Mouse (Mus musculus): ENCODE measurements around the gene Ccrl2. TPM values are rescaled to one million over a fixed set of nuclear protein-coding genes. Genes with fewer than 3 reads are reported as not detected.

Ccrl2 gene
- total RNA-seq (2012; rRNA removed), result 0.19 and 0.23 TPM in 2 replicates
- under 1 TPM in 1 of 2 experiments, not detected in 1; 0.75 TPM for polyA plus RNA-seq (2012; ENCODE audit: insufficient read depth in 1 of 2, insufficient read length in 2 of 2, low read depth in 1 of 2, low replicate concordance in 2 of 2, missing spikeins in 1 of 2)

DNA sequence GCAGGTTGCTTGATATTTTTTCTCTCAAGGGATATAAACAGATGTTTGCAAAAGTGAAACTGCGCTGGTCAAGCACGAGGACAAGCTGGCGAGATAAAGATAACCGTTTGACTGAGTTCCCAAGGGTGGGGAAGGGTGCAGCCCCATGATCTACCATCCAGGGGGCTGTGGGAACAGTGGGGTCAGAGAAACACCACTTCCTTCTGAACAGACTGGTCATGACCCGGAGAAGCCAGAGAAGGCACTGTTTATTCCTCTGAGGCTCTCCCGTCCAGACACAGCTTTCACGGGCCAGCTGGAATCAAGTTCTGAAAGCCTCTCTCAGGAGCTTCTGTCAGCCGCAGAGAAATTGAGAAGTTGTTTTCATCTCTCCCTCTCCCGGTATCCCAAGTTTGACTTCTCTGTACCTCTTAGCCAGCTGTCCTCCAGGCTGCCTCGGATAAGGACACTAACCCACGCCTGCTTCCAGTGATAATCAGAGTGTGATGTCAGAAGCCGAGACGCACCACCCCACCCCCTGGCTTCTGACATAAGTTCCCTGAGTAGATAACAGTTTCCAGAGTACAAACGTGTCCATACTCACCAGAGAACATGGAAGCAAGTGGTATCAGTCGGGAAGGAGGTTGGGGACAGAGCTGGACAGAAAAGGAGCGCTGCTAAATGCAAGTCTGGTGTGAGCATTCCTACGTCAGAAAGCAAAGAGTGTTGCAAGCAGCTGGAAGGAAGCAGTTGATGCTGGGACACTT, at the start of gene Ccrl2:
TSS of gene Ccrl2 (minus strand) at position 722 of the 746 bp plus-strand sequence.
- DNase-seq (ENCODE audit: low read depth, low spot score), result peak; percentile 85
- H3K4me1 ChIP-seq (ENCODE audit: control insufficient read depth in 1 of 2, insufficient read depth in 2 of 2, low read length in 2 of 2), result peaks cover 0 to 29% of the 10 kb centered on the region in 2 experiments; a peak in 3 of 4 replicates
- H3K9me3 ChIP-seq (replicated peaks; ENCODE audit: insufficient read depth, low read length), result no peaks in the 10 kb centered on the region
- peak within 1 kb of the TSS; percentile 67 for H3K9ac ChIP-seq (ENCODE audit: control insufficient read depth, low read depth, low read length, poor library complexity, severe bottlenecking)
- peak within 1 kb of the TSS; percentile 66 for H3K27ac ChIP-seq (ENCODE audit: control insufficient read depth, low read depth, low read length)
- no peaks in the 10 kb centered on the region for H3K79me2 ChIP-seq (ENCODE audit: control insufficient read depth, insufficient read depth, low read length, poor library complexity)
- peak within 1 kb of the TSS; percentile 85 to 86 for H3K4me3 ChIP-seq (ENCODE audit: control insufficient read depth in 1 of 2, insufficient read depth in 1 of 2, low read depth in 2 of 2, low read length in 2 of 2)
- peaks cover 0 to 2% of the 10 kb centered on the region in 2 experiments; a peak in 1 of 4 replicates for H3K27me3 ChIP-seq (ENCODE audit: control insufficient read depth in 1 of 2, insufficient read depth in 2 of 2, low read length in 2 of 2)
- H3K36me3 ChIP-seq (ENCODE audit: control insufficient read depth in 1 of 2, insufficient read depth in 2 of 2, low read length in 2 of 2), result peaks cover 0 to 9% of the 10 kb centered on the region in 2 experiments; a peak in 1 of 4 replicates
- TF ChIP-seq MYB (IDR thresholded peaks at IDR 0.05; ENCODE audit: low read depth, low read length), result no peak
- TF ChIP-seq RCOR1 (IDR thresholded peaks at IDR 0.05; ENCODE audit: low read depth, low read length), result no peak
- peak; percentile 73; the same call in 1 of the 2 replicates for TF ChIP-seq SIN3A (IDR thresholded peaks at IDR 0.05; ENCODE audit: low read length)
- no peak for TF ChIP-seq CHD2 (IDR thresholded peaks at IDR 0.05; ENCODE audit: low read length)
- no peak for TF ChIP-seq ZKSCAN1 (IDR thresholded peaks at IDR 0.05; ENCODE audit: low read depth, low read length)
- peak; percentile 82 for TF ChIP-seq GATA1 (IDR thresholded peaks at IDR 0.05; ENCODE audit: low read depth, low read length)
- no peak for TF ChIP-seq USF2 (IDR thresholded peaks at IDR 0.05; ENCODE audit: borderline replicate concordance in 1 of 2, insufficient read depth in 1 of 2, low read depth in 1 of 2, low read length in 2 of 2)
- peak; percentile 91 for TF ChIP-seq TAL1 (IDR thresholded peaks at IDR 0.05; ENCODE audit: low read length)
- TF ChIP-seq MAX (IDR thresholded peaks at IDR 0.05; ENCODE audit: low read length), result no peak
- TF ChIP-seq CTCF (IDR thresholded peaks at IDR 0.05 in 2 of 3, conservative IDR thresholded peaks at IDR 0.05 in 1 of 3; ENCODE audit: control insufficient read depth in 1 of 3, insufficient read depth in 1 of 3, low read depth in 2 of 3, low read length in 3 of 3, poor library complexity in 1 of 3, severe bottlenecking in 1 of 3), result no peak
- TF ChIP-seq NRF1 (IDR thresholded peaks at IDR 0.05; ENCODE audit: insufficient read depth, low read depth, low read length, poor library complexity, severe bottlenecking), result no peak
- peak; percentile 61 to 86 for TF ChIP-seq EP300 (IDR thresholded peaks at IDR 0.05; ENCODE audit: low read depth in 1 of 2, low read length in 2 of 2)
- no peak for TF ChIP-seq RAD21 (IDR thresholded peaks at IDR 0.05; ENCODE audit: low read depth, low read length)
- no peak for TF ChIP-seq MAFK (IDR thresholded peaks at IDR 0.05; ENCODE audit: borderline replicate concordance, low read depth, low read length)
- TF ChIP-seq TCF12 (IDR thresholded peaks at IDR 0.05; ENCODE audit: low read depth, low read length), result peak; percentile 95
- peak; percentile 96 for TF ChIP-seq ETS1 (IDR thresholded peaks at IDR 0.05; ENCODE audit: low read depth, low read length)
- TF ChIP-seq CHD1 (IDR thresholded peaks at IDR 0.05; ENCODE audit: low read depth, low read length), result no peak
- no peak for TF ChIP-seq ZMIZ1 (IDR thresholded peaks at IDR 0.05; ENCODE audit: low read depth, low read length)
- TF ChIP-seq POLR2AphosphoS5 (IDR thresholded peaks at IDR 0.05; ENCODE audit: borderline replicate concordance, low read depth, low read length), result no peak
- no peak for TF ChIP-seq HCFC1 (IDR thresholded peaks at IDR 0.05; ENCODE audit: low read depth, low read length)
- TF ChIP-seq SMC3 (IDR thresholded peaks at IDR 0.05; ENCODE audit: low read depth, low read length), result no peak
- TF ChIP-seq UBTF (IDR thresholded peaks at IDR 0.05; ENCODE audit: borderline replicate concordance, insufficient read depth, low read depth, low read length), result no peak
- TF ChIP-seq POLR2A (IDR thresholded peaks at IDR 0.05; ENCODE audit: control insufficient read depth in 1 of 2, insufficient read depth in 1 of 2, low read depth in 1 of 2, low read length in 2 of 2, poor library complexity in 1 of 2), result no peak
- TF ChIP-seq MYC (IDR thresholded peaks at IDR 0.05; ENCODE audit: low read depth, low read length), result no peak
- TF ChIP-seq ZC3H11A (IDR thresholded peaks at IDR 0.05; ENCODE audit: low read depth, low read length), result no peak
- no peak for TF ChIP-seq KAT2A (conservative IDR thresholded peaks at IDR 0.05; ENCODE audit: low read depth, low read length)
- 0 out of 2 replicates have a peak, but pooled peaks have one; percentile 44 for TF ChIP-seq BHLHE40 (IDR thresholded peaks at IDR 0.05; ENCODE audit: borderline replicate concordance, low read depth, low read length)
- TF ChIP-seq ZNF384 (IDR thresholded peaks at IDR 0.05; ENCODE audit: low read depth, low read length), result no peak
- TF ChIP-seq E2F4 (IDR thresholded peaks at IDR 0.05; ENCODE audit: borderline replicate concordance, low read depth, low read length), result no peak
- no peak for TF ChIP-seq NELFE (IDR thresholded peaks at IDR 0.05; ENCODE audit: low read depth, low read length)
- TF ChIP-seq ELF1 (IDR thresholded peaks at IDR 0.05; ENCODE audit: low read depth, low read length), result no peak
- TF ChIP-seq POLR2AphosphoS2 (IDR thresholded peaks at IDR 0.05; ENCODE audit: low read length), result no peak
- no peak for TF ChIP-seq JUND (IDR thresholded peaks at IDR 0.05; ENCODE audit: low read depth, low read length)
- TF ChIP-seq MEF2A (IDR thresholded peaks at IDR 0.05; ENCODE audit: extremely low read depth, insufficient replicate concordance, low read depth, low read length, poor library complexity, severe bottlenecking), result no peak
- peak; percentile 49 for TF ChIP-seq MXI1 (IDR thresholded peaks at IDR 0.05; ENCODE audit: low read depth, low read length)
- no peak for TF ChIP-seq MAZ (IDR thresholded peaks at IDR 0.05; ENCODE audit: low read depth, low read length)

Data from MEL (cell line).